Mouse (Mus musculus) right cerebral cortex, adult 2 months (tissue): ENCODE results near the gene Usp26.

ENCODE experiments used
- DNase-seq, 2 experiments: peaks; one replicate each; pipeline ENCODE4 v3.0.0; 2021 to 2022; ENCODE audit warnings: low spot score in 2 of 2

Usp26 gene

GRCm38 (mm10) chrX:51801133-51801532 lies at the start of gene Usp26:
Gene Usp26, minus strand, starts transcription at chrX:51801233.
- DNase-seq, result no peak

GRCm38 (mm10) chrX:51814466-51815247 lies 13.6 kb upstream of the Usp26 start:
- DNase-seq, result no peak

- peak in 1 of 2 experiments; percentile 5 for DNase-seq
Measured at GRCm38 (mm10) chrX:51767457-51767856, 33.6 kb downstream of the Usp26 start.

- DNase-seq, result peak; percentile 50 to 73
Measured at GRCm38 (mm10) chrX:51736450-51736849, 64.6 kb downstream of the Usp26 start.

GRCm38 (mm10) chrX:51714086-51714745 lies 86.8 kb downstream of the Usp26 start:
- DNase-seq, result no peak

- DNase-seq, result no peak
Measured at GRCm38 (mm10) chrX:51712996-51713395, 88.0 kb downstream of the Usp26 start.
